Mouse (Mus musculus) embryonic facial prominence, embryonic 15.5 days (tissue): ENCODE measurements around the gene Mmp23. TPM values are rescaled to one million over a fixed set of nuclear protein-coding genes. Genes with fewer than 3 reads are reported as not detected.
"Not testable (repeated sequence)": the region's sequence is repeated elsewhere in the genome, so short reads cannot be mapped to it uniquely, and the experiment has no call there.

Experiments
- ATAC-seq: fragments of 200-750 bp; cut with Nextera tagmentation; 2 replicates; pipeline ENCODE4 v1.8.0; 2017; ENCODE audit warnings: low read depth, moderate TSS enrichment; ENCODE audit not compliant: insufficient number of reproducible peaks, low FRiP score, low TSS enrichment
- H3K27ac ChIP-seq: fragments of 300-500 bp; sonication (generic); replicated peaks from 2 replicates; pipeline ENCODE4 v1.5.1; 2015; ENCODE audit warnings: mild to moderate bottlenecking, inconsistent platforms
- H3K27me3 ChIP-seq: fragments of 300-500 bp; sonication (generic); 2 replicates; pipeline ENCODE4 v1.6.1; 2015; ENCODE audit warnings: inconsistent platforms
- H3K36me3 ChIP-seq: fragments of 300-500 bp; sonication (generic); 2 replicates; pipeline ENCODE4 v1.6.1; 2015; ENCODE audit warnings: mild to moderate bottlenecking, inconsistent platforms
- H3K4me1 ChIP-seq: fragments of 300-500 bp; sonication (generic); 2 replicates; pipeline ENCODE4 v1.6.1; 2015; ENCODE audit warnings: inconsistent platforms
- H3K4me2 ChIP-seq: fragments of 300-500 bp; sonication (generic); replicated peaks from 2 replicates; pipeline ENCODE4 v1.6.1; 2015; ENCODE audit warnings: mild to moderate bottlenecking, inconsistent platforms
- H3K4me3 ChIP-seq: fragments of 300-500 bp; sonication (generic); replicated peaks from 2 replicates; pipeline ENCODE4 v1.5.1; 2015; ENCODE audit warnings: mild to moderate bottlenecking, inconsistent platforms
- H3K9ac ChIP-seq: fragments of 300-500 bp; sonication (generic); 2 replicates; pipeline ENCODE4 v1.6.1; 2015; ENCODE audit warnings: inconsistent platforms
- H3K9me3 ChIP-seq: fragments of 300-500 bp; sonication (generic); replicated peaks from 2 replicates; pipeline ENCODE4 v1.6.1; 2016; ENCODE audit warnings: inconsistent platforms
- WGBS: fragments of 180-500 bp; shearing (Covaris S2); methylation state at CpG from one replicate; pipeline ENCODE4 v1.1.7; 2015; 5-methylcytosine and 5-hydroxymethylcytosine counted together
- polyA plus RNA-seq: library from polyadenylated mRNA; unstranded; fragments of >200 nt; fragmentation: Nextera tagmentation; extraction: Ambion mirVana; gene quantifications from 2 replicates; pipeline ENCODE4 v1.2.1, GENCODE M21; 2015

Mmp23 gene
- polyA plus RNA-seq, 1 experiment from 2014 or later, result 39.0 TPM

DNA sequence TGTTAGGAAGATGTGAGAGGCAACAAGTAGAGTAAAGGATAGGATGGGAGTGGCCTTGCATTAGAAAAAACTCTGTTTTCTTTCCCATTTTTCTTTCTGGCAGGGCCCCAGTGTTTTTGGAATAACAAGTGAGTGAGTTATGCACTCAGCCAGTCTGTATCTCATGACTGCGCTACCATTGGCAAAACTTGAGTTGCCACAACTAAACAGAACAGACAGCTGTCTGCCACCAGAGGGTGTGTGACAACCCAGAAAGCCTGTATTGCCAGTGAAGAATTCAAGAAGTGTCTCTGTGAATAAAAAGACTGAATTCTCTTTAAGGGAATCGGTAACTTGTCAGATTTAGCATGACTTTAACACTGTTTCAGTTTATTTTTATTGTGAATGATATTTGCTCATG lies 22.8 kb upstream of the Mmp23 start:
- H3K36me3 ChIP-seq, result no peaks in the 10 kb centered on the region
- no peaks in the 10 kb centered on the region for H3K4me1 ChIP-seq
- H3K27ac ChIP-seq, result no peak overlapping the region
- no peak overlapping the region for H3K4me2 ChIP-seq
- 84% methylated on average over 2 of the region's 2 CpGs for WGBS
- H3K9ac ChIP-seq, result no peak overlapping the region
- ATAC-seq, result no peak
- no peaks in the 10 kb centered on the region for H3K27me3 ChIP-seq
- no peaks in the 10 kb centered on the region for H3K9me3 ChIP-seq
- H3K4me3 ChIP-seq, result no peak overlapping the region

GRCm38 (mm10) chr4:155672082-155672481 lies 18.9 kb upstream of the Mmp23 start:
- Histone ChIP-seq H3K27me3 (no peaks in the 10 kb centered on the region), H3K4me3 (no peak overlapping the region), H3K9me3 (no peaks in the 10 kb centered on the region), H3K4me1 (peaks cover 12% of the 10 kb centered on the region), H3K36me3 (no peaks in the 10 kb centered on the region), H3K27ac (no peak overlapping the region), H3K4me2 (no peak overlapping the region), H3K9ac (no peak overlapping the region)
- ATAC-seq, result no peak
- 65% methylated on average over 2 of the region's 2 CpGs for WGBS

- H3K27me3 ChIP-seq, ATAC-seq, H3K4me3 ChIP-seq, H3K4me2 ChIP-seq, H3K9ac ChIP-seq, H3K27ac ChIP-seq, H3K9me3 ChIP-seq: not testable (repeated sequence)
- Histone ChIP-seq H3K4me1 (peaks cover 12% of the 10 kb centered on the region), H3K36me3 (peaks cover 13% of the 10 kb centered on the region; the same call in 1 of the 2 replicates)
- 71% methylated on average over 4 of the region's 4 CpGs for WGBS
Observed at GRCm38 (mm10) chr4:155670236-155670635, 17.1 kb upstream of the Mmp23 start.

DNA sequence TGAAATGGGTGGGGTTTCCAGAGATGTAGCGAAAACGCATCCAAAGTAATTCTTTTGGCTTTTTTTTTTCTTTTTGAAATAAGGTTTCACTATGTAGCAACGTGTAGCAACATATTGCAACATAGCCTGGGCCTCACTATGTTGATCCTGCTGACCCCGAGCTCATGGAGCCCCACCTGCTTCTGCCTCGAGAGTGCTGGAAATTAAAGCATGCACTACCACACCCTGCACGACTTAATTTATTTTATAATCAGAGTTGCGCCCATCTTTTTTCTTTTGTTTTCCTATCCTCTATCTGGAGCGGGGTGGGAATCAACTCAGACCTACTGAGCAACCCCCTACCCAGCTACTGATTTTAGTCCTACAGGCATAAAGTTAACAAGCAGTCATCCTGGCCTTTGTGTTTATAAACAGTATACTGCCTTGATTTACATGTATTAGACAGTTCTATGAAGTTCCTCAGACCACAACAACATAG lies 16.5 kb upstream of the Mmp23 start:
- Histone ChIP-seq H3K36me3 (peaks cover 19% of the 10 kb centered on the region; the same call in 1 of the 2 replicates), H3K27me3 (no peaks in the 10 kb centered on the region), H3K9me3 (no peaks in the 10 kb centered on the region), H3K9ac (no peak overlapping the region), H3K4me2 (peak overlapping the region; percentile 89), H3K4me1 (peaks cover 12% of the 10 kb centered on the region), H3K4me3 (peak overlapping the region; percentile 94), H3K27ac (0 out of 2 replicates have a peak overlapping the region, but pooled peaks have one; percentile 87)
- ATAC-seq, result no peak
- under 1% methylated on average over 8 of the region's 8 CpGs for WGBS

GRCm38 (mm10) chr4:155668689-155669597 lies 15.8 kb upstream of the Mmp23 start, which contains the start of gene Mib2:
Gene Mib2, minus strand, starts transcription at chr4:155669198.
- Histone ChIP-seq H3K9me3 (no peaks in the 10 kb centered on the region), H3K4me3 (peak within 1 kb of the TSS; percentile 94), H3K4me1 (peaks cover 12% of the 10 kb centered on the region), H3K36me3 (peaks cover 19% of the 10 kb centered on the region; the same call in 1 of the 2 replicates), H3K9ac (peak within 1 kb of the TSS; percentile 80), H3K27ac (peak within 1 kb of the TSS; percentile 87), H3K27me3 (no peaks in the 10 kb centered on the region), H3K4me2 (peak within 1 kb of the TSS; percentile 89)
- ATAC-seq, result peak; percentile 99
- WGBS, result under 1% methylated on average over 73 of the region's 73 CpGs

GRCm38 (mm10) chr4:155666903-155667302 lies 13.7 kb upstream of the Mmp23 start:
- H3K9ac ChIP-seq, result no peak overlapping the region

DNA sequence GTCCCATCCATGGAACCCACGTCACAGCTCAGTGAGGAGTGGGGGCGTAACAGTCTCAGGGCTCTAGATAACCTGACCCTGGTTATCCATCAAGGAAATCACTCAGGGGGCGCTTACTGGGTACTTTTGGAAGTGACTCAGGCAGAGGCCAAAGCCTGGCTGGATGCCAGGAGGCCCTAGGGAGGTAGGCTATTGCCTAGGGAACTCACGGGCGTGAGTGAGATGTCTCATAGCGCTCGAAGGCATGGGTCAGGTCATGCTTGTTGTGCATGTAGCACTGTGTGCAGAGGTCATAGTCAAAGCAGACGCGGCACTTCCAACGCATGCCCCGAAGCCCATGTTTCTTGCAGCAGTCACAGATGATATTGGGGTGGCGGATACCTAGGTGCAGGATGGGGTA lies 7.5 kb upstream of the Mmp23 start:
- Histone ChIP-seq H3K4me3 (no peak overlapping the region), H3K4me2 (no peak overlapping the region), H3K27me3 (peaks cover 1% of the 10 kb centered on the region; the same call in 1 of the 2 replicates), H3K4me1 (peaks cover under 1% of the 10 kb centered on the region; the same call in 1 of the 2 replicates), H3K9ac (no peak overlapping the region), H3K36me3 (peaks cover 56% of the 10 kb centered on the region), H3K9me3 (no peaks in the 10 kb centered on the region), H3K27ac (no peak overlapping the region)
- no peak for ATAC-seq
- 85% methylated on average over 12 of the region's 12 CpGs for WGBS

More at GRCm38 (mm10) chr4:155666903-155667302, 13.7 kb upstream of the Mmp23 start:
- H3K36me3 ChIP-seq, result peaks cover 26% of the 10 kb centered on the region; the same call in 1 of the 2 replicates
- no peak for ATAC-seq
- H3K4me3 ChIP-seq, result no peak overlapping the region
- H3K4me2 ChIP-seq, result no peak overlapping the region
- H3K4me1 ChIP-seq, result peaks cover 12% of the 10 kb centered on the region
- no peaks in the 10 kb centered on the region for H3K27me3 ChIP-seq
- H3K27ac ChIP-seq, result no peak overlapping the region
- H3K9me3 ChIP-seq, result no peaks in the 10 kb centered on the region

- WGBS, result 92% methylated on average over 10 of the region's 10 CpGs
- Histone ChIP-seq H3K27me3 (peaks cover 14% of the 10 kb centered on the region), H3K4me1 (peaks cover 18% of the 10 kb centered on the region), H3K9me3 (no peaks in the 10 kb centered on the region), H3K36me3 (peaks cover 45% of the 10 kb centered on the region), H3K4me2 (no peak overlapping the region), H3K27ac (no peak overlapping the region), H3K4me3 (no peak overlapping the region), H3K9ac (no peak overlapping the region)
- ATAC-seq, result no peak
Observed at GRCm38 (mm10) chr4:155658961-155659360, 5.8 kb upstream of the Mmp23 start.

GRCm38 (mm10) chr4:155656214-155656751 lies 3.1 kb upstream of the Mmp23 start:
- H3K27me3 ChIP-seq, result peaks cover 33% of the 10 kb centered on the region

GRCm38 (mm10) chr4:155654456-155655298 lies 1.5 kb upstream of the Mmp23 start:
- Histone ChIP-seq H3K36me3 (peaks cover 49% of the 10 kb centered on the region), H3K27ac (no peak overlapping the region), H3K9me3 (no peaks in the 10 kb centered on the region), H3K4me3 (peak overlapping the region; percentile 51), H3K4me1 (peaks cover 40% of the 10 kb centered on the region), H3K4me2 (peak overlapping the region; percentile 94), H3K9ac (peak overlapping the region; percentile 37), H3K27me3 (peaks cover 33% of the 10 kb centered on the region)
- 2% methylated on average over 52 of the region's 52 CpGs for WGBS
- peak; percentile 23; the same call in 1 of the 2 replicates for ATAC-seq

More at GRCm38 (mm10) chr4:155656214-155656751, 3.1 kb upstream of the Mmp23 start:
- H3K27ac ChIP-seq, result no peak overlapping the region
- peaks cover 40% of the 10 kb centered on the region for H3K4me1 ChIP-seq
- ATAC-seq, result no peak
- H3K9me3 ChIP-seq, result no peaks in the 10 kb centered on the region
- 91% methylated on average over 13 of the region's 13 CpGs for WGBS
- no peak overlapping the region for H3K4me2 ChIP-seq
- H3K4me3 ChIP-seq, result no peak overlapping the region
- peaks cover 42% of the 10 kb centered on the region for H3K36me3 ChIP-seq
- H3K9ac ChIP-seq, result no peak overlapping the region

GRCm38 (mm10) chr4:155654183-155654455 lies 935 bp upstream of the Mmp23 start:
- H3K36me3 ChIP-seq, result peaks cover 53% of the 10 kb centered on the region
- no peak for ATAC-seq
- H3K27ac ChIP-seq, result no peak overlapping the region
- 4% methylated on average over 6 of the region's 6 CpGs for WGBS
- peak overlapping the region; percentile 37 for H3K9ac ChIP-seq
- peak overlapping the region; percentile 94 for H3K4me2 ChIP-seq
- H3K9me3 ChIP-seq, result no peaks in the 10 kb centered on the region
- H3K4me1 ChIP-seq, result peaks cover 40% of the 10 kb centered on the region
- peaks cover 33% of the 10 kb centered on the region for H3K27me3 ChIP-seq
- peak overlapping the region; percentile 51 for H3K4me3 ChIP-seq
